Mouse (Mus musculus) testis, adult 2 months (tissue): ENCODE results near the gene Bzw2. TPM values are rescaled to one million over a fixed set of nuclear protein-coding genes. Genes with fewer than 3 reads are reported as not detected.

Experiments used
- H3K27ac ChIP-seq: fragments of 200-500 bp; 2 replicates; pipeline ENCODE4 v1.5.1; 2012; ENCODE audit warnings: low read depth, low read length; ENCODE audit not compliant: control insufficient read depth, insufficient read depth
- H3K27me3 ChIP-seq: fragments of 200-500 bp; 2 replicates; pipeline ENCODE4 v1.6.1; 2012; ENCODE audit warnings: mild to moderate bottlenecking, low read length, moderate library complexity; ENCODE audit not compliant: control insufficient read depth, insufficient read depth
- H3K36me3 ChIP-seq: fragments of 200-500 bp; 2 replicates; pipeline ENCODE4 v1.6.1; 2012; ENCODE audit warnings: mild to moderate bottlenecking, low read length; ENCODE audit not compliant: control insufficient read depth, insufficient read depth
- H3K4me1 ChIP-seq: fragments of 200-500 bp; 2 replicates; pipeline ENCODE4 v1.6.1; 2012; ENCODE audit warnings: low read length; ENCODE audit not compliant: control insufficient read depth, insufficient read depth
- H3K4me3 ChIP-seq: fragments of 200-500 bp; 2 replicates; pipeline ENCODE4 v1.5.1; 2012; ENCODE audit warnings: low read depth, mild to moderate bottlenecking, low read length, moderate library complexity, mixed read lengths; ENCODE audit not compliant: control insufficient read depth
- CTCF ChIP-seq: fragments of 200-500 bp; IDR thresholded peaks from 2 replicates; pipeline ENCODE4 v1.5.1; 2012; ENCODE audit warnings: low read depth, mild to moderate bottlenecking, inconsistent platforms, low read length, moderate library complexity; ENCODE audit not compliant: control insufficient read depth, insufficient read depth, insufficient replicate concordance
- POLR2A ChIP-seq: fragments of 200-500 bp; IDR thresholded peaks from 2 replicates; pipeline ENCODE4 v1.6.1; 2012; ENCODE audit warnings: low read depth, mild to moderate bottlenecking, inconsistent platforms, low read length, moderate library complexity; ENCODE audit not compliant: control insufficient read depth
- polyA plus RNA-seq: library from polyadenylated mRNA; depleted of rRNA; stranded (reverse); fragments of >200 nt; gene quantifications from 2 replicates; pipeline ENCODE4 v1.2.3, GENCODE M21; 2012

Bzw2 gene
- polyA plus RNA-seq, 1 experiment: 1.3 TPM

DNA sequence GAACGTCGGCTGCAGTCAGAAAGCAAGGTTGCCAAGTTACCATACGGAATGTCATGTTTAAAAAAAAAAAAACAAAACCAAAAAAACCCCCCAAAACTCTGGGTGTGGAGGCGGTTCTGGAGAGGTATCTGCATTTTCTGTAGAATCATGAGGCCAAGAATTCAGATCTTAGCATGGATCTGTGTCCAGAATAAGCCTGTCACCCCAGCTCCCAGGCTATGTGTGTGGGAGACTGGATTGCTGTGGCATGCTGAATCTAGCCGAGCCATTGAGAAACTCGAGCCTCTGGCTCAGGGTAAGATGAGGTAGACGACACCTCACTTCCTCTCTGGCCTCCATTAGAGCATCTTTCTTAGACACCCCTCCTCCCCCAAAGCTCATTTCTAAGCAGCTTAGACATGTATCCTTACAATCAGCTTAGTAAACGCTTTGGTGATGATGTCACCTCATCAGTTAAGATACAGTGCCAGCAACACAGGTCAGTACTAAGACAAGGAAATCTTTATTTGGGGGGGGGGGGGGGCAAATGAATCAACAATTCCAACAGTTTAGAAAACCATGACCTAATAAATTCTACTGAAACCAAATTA lies 64.7 kb downstream of the Bzw2 start:
- Histone ChIP-seq H3K4me1 (0 out of 2 replicates have a peak, but pooled peaks cover 2% of the 10 kb centered on the region), H3K27ac (no peak overlapping the region), H3K27me3 (no peaks in the 10 kb centered on the region), H3K36me3 (no peaks in the 10 kb centered on the region), H3K4me3 (no peak overlapping the region)
- no peak for TF ChIP-seq CTCF

DNA sequence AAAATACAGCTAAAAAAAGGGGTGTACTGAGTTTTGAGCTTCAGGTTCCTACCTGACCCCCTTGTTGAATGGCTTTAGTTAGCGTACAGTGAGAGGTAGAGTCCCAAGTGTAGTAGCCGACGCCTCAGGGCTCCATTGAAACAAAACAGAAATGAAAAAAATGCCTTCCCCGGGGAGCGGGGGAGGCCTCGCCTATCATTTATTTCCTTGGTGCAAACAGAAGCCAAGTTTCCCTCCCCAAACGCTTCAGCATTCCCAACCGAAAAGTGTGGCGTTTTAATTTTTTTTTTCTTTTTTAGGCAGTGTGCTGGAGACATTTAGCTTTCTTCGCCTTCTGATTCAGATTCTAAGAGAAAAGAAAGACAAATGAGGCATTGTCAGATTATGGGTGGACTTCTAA lies 65.9 kb downstream of the Bzw2 start:
- H3K27me3 ChIP-seq: no peaks in the 10 kb centered on the region
- 0 out of 2 replicates have a peak, but pooled peaks cover 2% of the 10 kb centered on the region for H3K4me1 ChIP-seq
- no peaks in the 10 kb centered on the region for H3K36me3 ChIP-seq
- no peak overlapping the region for H3K27ac ChIP-seq
- no peak for TF ChIP-seq CTCF
- no peak for TF ChIP-seq POLR2A
- no peak overlapping the region for H3K4me3 ChIP-seq

DNA sequence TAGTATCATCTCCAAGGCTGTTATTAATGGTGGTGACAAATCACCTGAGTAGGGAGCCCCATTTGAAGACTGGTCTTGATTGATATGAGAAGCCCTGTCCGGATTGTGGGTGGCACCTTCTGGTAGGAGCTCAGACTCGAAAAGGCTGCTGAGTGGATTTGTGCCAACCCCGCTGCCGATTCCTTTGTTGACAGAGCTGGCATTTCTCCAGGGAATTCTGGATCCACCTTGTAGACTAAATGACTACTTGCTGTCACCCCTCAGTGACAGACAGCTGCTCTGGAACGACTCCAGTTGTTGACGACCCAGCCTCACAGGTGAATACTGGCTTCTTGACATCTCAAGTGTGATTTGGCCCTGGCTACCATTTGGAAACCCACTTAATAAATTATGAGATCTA lies 68.7 kb downstream of the Bzw2 start:
- 0 out of 2 replicates have a peak, but pooled peaks cover 2% of the 10 kb centered on the region for H3K4me1 ChIP-seq

DNA sequence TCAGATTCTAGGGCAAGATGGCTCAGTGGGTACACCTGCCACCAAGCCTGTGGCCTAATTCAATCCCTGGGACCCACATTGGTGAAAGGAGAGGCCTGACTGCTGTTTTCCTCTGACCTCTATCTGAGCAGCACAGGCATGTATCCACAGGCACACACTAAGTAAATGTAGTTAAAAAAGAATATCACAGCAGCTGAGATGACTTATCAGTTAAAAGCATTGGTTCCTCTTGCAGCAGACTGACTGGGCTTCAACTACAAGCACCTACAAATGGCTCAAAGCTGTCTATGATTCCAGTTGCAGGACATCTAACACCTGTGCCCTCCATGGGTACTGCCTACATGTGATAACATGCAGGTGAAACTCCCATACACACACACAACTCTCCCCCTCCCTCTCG lies 69.1 kb downstream of the Bzw2 start:
- Histone ChIP-seq H3K36me3 (no peaks in the 10 kb centered on the region), H3K27ac (no peak overlapping the region)
- no peak for TF ChIP-seq POLR2A
- no peak for TF ChIP-seq CTCF

More for the DNA sequence above, 68.7 kb downstream of the Bzw2 start:
- H3K4me3 ChIP-seq: no peak overlapping the region
- TF ChIP-seq POLR2A (no peak), CTCF (no peak)
- H3K27ac ChIP-seq: no peak overlapping the region
- no peaks in the 10 kb centered on the region for H3K36me3 ChIP-seq
- no peaks in the 10 kb centered on the region for H3K27me3 ChIP-seq

DNA sequence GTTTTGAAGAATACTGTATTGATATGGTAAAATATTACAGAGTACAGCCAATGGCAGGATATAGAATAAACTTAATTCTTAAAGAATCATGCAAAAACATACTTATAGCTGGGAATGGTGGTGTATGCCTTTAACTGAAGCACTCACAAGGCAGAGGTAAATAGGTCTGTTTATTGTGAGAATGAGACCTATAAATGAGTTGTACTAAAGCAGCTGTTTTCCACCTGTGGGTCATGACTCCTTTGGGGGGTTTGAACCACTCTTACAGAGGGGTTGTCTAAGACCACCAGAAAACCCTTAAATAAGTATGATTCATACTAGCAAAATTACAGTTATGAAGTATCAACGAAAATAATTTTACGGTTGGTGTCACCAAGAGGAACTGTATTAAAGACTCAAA lies 72.5 kb downstream of the Bzw2 start:
- no peak overlapping the region for H3K4me3 ChIP-seq
- no peak overlapping the region for H3K27ac ChIP-seq
- H3K36me3 ChIP-seq: no peaks in the 10 kb centered on the region
- TF ChIP-seq POLR2A (no peak), CTCF (no peak)
- no peaks in the 10 kb centered on the region for H3K4me1 ChIP-seq
- no peaks in the 10 kb centered on the region for H3K27me3 ChIP-seq

More for the DNA sequence above, 69.1 kb downstream of the Bzw2 start:
- Histone ChIP-seq H3K4me3 (no peak overlapping the region), H3K27me3 (no peaks in the 10 kb centered on the region), H3K4me1 (0 out of 2 replicates have a peak, but pooled peaks cover 2% of the 10 kb centered on the region)

DNA sequence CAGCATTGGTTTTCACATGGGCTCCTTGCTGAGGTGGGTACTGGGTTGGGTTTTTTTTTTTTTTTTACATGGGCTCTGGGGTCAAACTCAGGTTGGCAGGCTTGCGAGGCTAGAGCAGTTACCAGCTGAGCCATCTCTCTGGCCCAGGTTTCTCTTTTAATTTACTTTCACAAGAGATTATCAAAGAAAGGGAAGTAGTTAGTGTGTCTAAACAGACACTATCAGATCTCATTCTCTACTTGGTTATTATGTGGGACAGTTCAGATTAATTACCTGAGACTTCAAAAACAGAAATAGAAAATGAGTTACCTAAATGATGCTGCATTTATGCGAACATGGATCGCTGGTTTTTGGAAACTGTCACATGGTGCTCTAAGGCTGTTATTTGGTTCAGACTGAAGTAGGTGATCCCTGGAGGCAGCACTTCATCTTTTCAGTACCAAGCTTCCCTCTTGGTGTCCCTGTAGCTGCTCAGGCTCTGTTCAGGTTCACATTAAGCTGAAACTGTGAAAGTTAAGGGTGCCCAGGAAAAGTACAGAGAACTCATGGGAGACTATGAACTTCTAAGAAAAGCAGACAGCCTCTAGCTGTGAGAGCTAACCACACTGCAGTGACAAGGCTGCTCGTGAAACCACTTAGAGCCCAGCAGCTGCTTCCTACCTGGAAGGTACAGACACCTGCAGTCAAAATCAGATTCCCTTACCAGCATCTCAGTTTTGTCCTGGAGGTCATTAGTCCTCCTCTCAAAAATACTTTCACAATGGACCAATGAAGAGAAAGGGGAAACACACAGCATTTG lies 79.6 kb downstream of the Bzw2 start:
- no peaks in the 10 kb centered on the region for H3K36me3 ChIP-seq

DNA sequence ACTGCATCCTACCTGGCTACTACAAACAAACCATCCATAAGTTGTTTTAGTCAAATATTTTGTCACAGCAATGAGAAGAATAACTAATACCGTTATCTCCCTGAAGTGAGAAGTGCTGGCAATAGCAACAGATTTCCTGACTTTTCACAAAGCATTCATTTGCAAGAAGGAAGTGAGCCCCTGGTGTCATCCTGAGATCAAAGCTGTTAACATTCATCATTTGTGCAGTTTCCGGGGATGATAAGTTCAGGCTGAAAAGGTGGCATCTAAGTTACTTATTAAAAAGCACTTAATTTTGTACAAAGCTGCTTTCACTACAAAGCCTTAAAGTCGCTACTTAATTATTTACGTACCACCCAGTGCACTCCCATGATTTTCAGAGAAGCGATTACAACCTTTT lies 85.0 kb downstream of the Bzw2 start:
- Histone ChIP-seq H3K27ac (no peak overlapping the region), H3K4me3 (no peak overlapping the region), H3K36me3 (no peaks in the 10 kb centered on the region), H3K27me3 (no peaks in the 10 kb centered on the region), H3K4me1 (no peaks in the 10 kb centered on the region)
- TF ChIP-seq POLR2A: no peak
- TF ChIP-seq CTCF: no peak

More for the DNA sequence above, 79.6 kb downstream of the Bzw2 start:
- H3K27ac ChIP-seq: no peak overlapping the region
- H3K27me3 ChIP-seq: no peaks in the 10 kb centered on the region
- no peaks in the 10 kb centered on the region for H3K4me1 ChIP-seq
- no peak overlapping the region for H3K4me3 ChIP-seq
- TF ChIP-seq CTCF (no peak), POLR2A (no peak)
